Mouse (Mus musculus): Measurements from ENCODE around the gene Myadm. TPM values are rescaled to one million over a fixed set of nuclear protein-coding genes. Genes with fewer than 3 reads are reported as not detected.

Myadm gene
- polyA plus RNA-seq, 1 experiment from 2014 or later = 37.7 TPM

DNA sequence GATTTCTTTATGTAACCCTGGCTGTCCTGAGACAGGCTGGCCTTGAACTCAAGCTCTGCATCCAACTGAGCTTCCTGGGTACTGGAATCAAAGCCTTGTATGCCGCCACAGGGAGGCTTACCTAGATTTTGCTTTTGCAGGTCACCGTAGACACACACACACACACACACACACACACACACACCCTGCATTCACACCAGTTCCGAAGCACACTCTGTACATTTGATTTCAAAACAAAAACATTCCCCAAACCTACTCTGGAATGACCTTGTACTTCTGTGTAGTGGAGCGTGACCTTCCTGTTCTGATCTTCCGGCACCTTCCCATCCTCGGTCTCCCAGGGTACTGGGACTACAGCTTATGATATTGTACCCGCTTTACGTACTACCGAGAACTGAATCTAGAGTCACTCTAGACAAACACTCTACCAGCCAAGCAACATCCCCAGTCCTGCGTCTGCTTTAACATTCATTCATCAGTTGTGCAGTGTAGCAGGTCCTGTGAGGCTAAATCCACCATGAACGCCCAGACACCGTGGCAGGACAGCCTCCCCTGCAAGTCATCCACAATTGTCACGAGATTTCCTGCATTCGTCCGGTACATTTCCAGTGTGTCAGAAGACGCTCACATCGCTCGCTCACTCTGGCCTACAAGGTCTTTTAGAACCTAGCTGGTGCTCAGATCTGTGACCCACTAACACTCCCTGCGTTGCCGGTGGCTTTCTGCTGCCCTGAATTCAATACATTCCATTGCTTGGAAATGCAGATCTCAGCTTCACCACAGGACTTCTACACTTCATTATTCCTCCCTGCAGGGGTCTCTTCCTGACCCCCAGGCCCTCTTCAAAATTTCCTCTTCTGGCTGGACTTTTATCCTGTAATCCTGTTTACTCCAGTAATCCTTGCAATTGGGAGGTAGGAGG, 58.7 kb downstream of the Myadm start:
- DNase-seq (ENCODE audit: low spot score) = no peak
- Histone ChIP-seq H3K27ac (replicated peaks; ENCODE audit: low read depth, low read length) (no peak overlapping the region), H3K27me3 (ENCODE audit: control insufficient read depth, insufficient read depth, low read length) (no peaks in the 10 kb centered on the region), H3K9ac (ENCODE audit: low read length) (no peak overlapping the region), H3K4me1 (ENCODE audit: control insufficient read depth, insufficient read depth, low read length) (no peaks in the 10 kb centered on the region), H3K36me3 (ENCODE audit: control insufficient read depth, insufficient read depth, low read length) (peaks cover 3% of the 10 kb centered on the region; the same call in 1 of the 2 replicates), H3K9me3 (ENCODE audit: control insufficient read depth, low read length) (no peaks in the 10 kb centered on the region), H3K4me2 (ENCODE audit: low read depth, severe bottlenecking) (no peak overlapping the region), H3K4me3 (ENCODE audit: low read depth, low read length) (no peak overlapping the region)
- no peak for ATAC-seq (ENCODE audit: insufficient number of reproducible peaks, low FRiP score, low TSS enrichment, low read depth)
- 72% methylated on average over 20 of the region's 20 CpGs for WGBS

DNA sequence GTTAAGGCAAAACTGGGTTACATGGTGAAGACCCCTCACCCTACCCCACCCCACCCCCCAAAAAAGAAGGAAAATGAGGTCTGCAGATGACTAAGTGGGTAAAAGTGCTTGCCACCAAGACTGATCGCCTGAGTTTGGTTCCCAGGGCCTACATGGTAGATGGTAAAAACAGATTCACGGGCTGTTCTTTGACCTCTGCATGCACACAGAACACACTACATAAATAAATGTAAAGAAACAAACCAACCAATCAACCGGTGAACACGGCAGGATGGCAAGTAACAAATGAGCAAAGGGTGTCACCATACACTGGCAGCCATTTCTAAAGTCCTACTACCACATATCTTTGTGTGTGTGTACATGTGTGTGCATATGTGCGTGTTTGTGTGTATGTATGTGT, 59.4 kb downstream of the Myadm start:
- no peak for ATAC-seq (ENCODE audit: insufficient number of reproducible peaks, low FRiP score, low TSS enrichment, low read depth)
- DNase-seq (ENCODE audit: low spot score) = no peak
- Histone ChIP-seq H3K4me2 (ENCODE audit: low read depth, severe bottlenecking) (no peak overlapping the region), H3K9me3 (ENCODE audit: control insufficient read depth, low read length) (no peaks in the 10 kb centered on the region), H3K4me3 (ENCODE audit: low read depth, low read length) (no peak overlapping the region), H3K36me3 (ENCODE audit: control insufficient read depth, insufficient read depth, low read length) (peaks cover 3% of the 10 kb centered on the region; the same call in 1 of the 2 replicates), H3K9ac (ENCODE audit: low read length) (no peak overlapping the region), H3K4me1 (ENCODE audit: control insufficient read depth, insufficient read depth, low read length) (no peaks in the 10 kb centered on the region), H3K27ac (replicated peaks; ENCODE audit: low read depth, low read length) (no peak overlapping the region), H3K27me3 (ENCODE audit: control insufficient read depth, insufficient read depth, low read length) (no peaks in the 10 kb centered on the region)
- 77% methylated on average over 5 of the region's 5 CpGs for WGBS

DNA sequence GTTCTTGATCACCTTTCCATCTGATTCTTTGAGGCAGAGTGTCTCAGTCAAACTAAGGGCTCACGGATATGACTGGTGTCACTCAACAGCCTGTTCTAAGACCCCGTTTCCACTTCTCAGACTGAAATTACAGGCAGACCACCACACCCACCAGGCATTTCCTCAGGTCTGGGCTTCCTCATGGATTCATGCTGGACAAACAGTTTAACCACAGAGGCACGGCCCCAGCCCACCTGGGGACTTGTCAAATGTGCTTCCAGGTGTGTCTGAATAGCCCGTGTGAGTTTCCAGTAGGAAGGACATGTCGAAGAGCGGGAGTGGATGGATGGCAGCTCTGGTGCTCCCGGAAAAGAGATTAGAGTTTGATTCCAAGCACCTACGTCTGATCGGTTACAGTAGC, 60.9 kb downstream of the Myadm start:
- Histone ChIP-seq H3K27ac (replicated peaks; ENCODE audit: low read depth, low read length) (no peak overlapping the region), H3K4me2 (ENCODE audit: low read depth, severe bottlenecking) (no peak overlapping the region), H3K4me3 (ENCODE audit: low read depth, low read length) (no peak overlapping the region), H3K36me3 (ENCODE audit: control insufficient read depth, insufficient read depth, low read length) (peaks cover 3% of the 10 kb centered on the region; the same call in 1 of the 2 replicates), H3K9ac (ENCODE audit: low read length) (no peak overlapping the region), H3K9me3 (ENCODE audit: control insufficient read depth, low read length) (no peaks in the 10 kb centered on the region), H3K27me3 (ENCODE audit: control insufficient read depth, insufficient read depth, low read length) (no peaks in the 10 kb centered on the region), H3K4me1 (ENCODE audit: control insufficient read depth, insufficient read depth, low read length) (no peaks in the 10 kb centered on the region)
- 94% methylated on average over 9 of the region's 9 CpGs for WGBS
- DNase-seq (ENCODE audit: low spot score) (no peak), ATAC-seq (ENCODE audit: insufficient number of reproducible peaks, low FRiP score, low TSS enrichment, low read depth) (no peak)

Other genes with a start within 250 kb of the Myadm start
- 0.21 and 0.27 TPM in 2 replicates for gene AU018091, start 119.9 kb upstream of the Myadm start, polyA plus RNA-seq (2014; fragmentation: Nextera tagmentation; extraction: Ambion mirVana)
- gene Nlrp12, start 39.3 kb upstream of the Myadm start, polyA plus RNA-seq (2014; fragmentation: Nextera tagmentation; extraction: Ambion mirVana) = not detected in 2 replicates
- 0.07 and 0.12 TPM in 2 replicates for gene Prkcg, start 99 bp downstream of the Myadm start, polyA plus RNA-seq (2014; fragmentation: Nextera tagmentation; extraction: Ambion mirVana)
- 2.0 and 2.6 TPM in 2 replicates for gene Cacng7, start 43.9 kb downstream of the Myadm start, polyA plus RNA-seq (2014; fragmentation: Nextera tagmentation; extraction: Ambion mirVana)
- gene Cacng8, start 101.6 kb downstream of the Myadm start, polyA plus RNA-seq (2014; fragmentation: Nextera tagmentation; extraction: Ambion mirVana) = 6.8 and 7.0 TPM in 2 replicates
- gene Cacng6, start 135.1 kb downstream of the Myadm start, polyA plus RNA-seq (2014; fragmentation: Nextera tagmentation; extraction: Ambion mirVana) = 0.25 and 0.52 TPM in 2 replicates
- not detected in 2 replicates for gene Tarm1, start 213.5 kb downstream of the Myadm start, polyA plus RNA-seq (2014; fragmentation: Nextera tagmentation; extraction: Ambion mirVana)

All from limb, embryonic 11.5 days (tissue).